Mouse (Mus musculus): ENCODE results near the gene Atg7. TPM values are rescaled to one million over a fixed set of nuclear protein-coding genes. Genes with fewer than 3 reads are reported as not detected.

Gene Atg7
- total and polyA plus RNA-seq, 3 experiments: 11.1 to 15.7 (median 14.8) TPM

- H3K4me1 ChIP-seq (ENCODE audit: control insufficient read depth in 1 of 2, insufficient read depth in 2 of 2): peaks cover 9 to 66% of the 10 kb centered on the region in 2 experiments
- no peak for TF ChIP-seq UBTF (IDR thresholded peaks at IDR 0.05; ENCODE audit: low read depth, low read length)
- no peak overlapping the region for H3K4me2 ChIP-seq (ENCODE audit: insufficient read depth, low read depth, poor library complexity, severe bottlenecking)
- no peak overlapping the region for H3K27ac ChIP-seq (ENCODE audit: insufficient read depth, low read depth)
- no peak overlapping the region for H3K4me3 ChIP-seq (replicated peaks in 1 of 3; ENCODE audit: low read depth in 2 of 3, low read length in 2 of 3, poor library complexity in 1 of 3)
- H3K9ac ChIP-seq (ENCODE audit: insufficient read depth, low read depth): no peak overlapping the region
- H3K9me3 ChIP-seq (replicated peaks; ENCODE audit: low read length): peaks cover 10% of the 10 kb centered on the region
- H3K36me3 ChIP-seq (replicated peaks in 1 of 2; ENCODE audit: control insufficient read depth in 1 of 2, insufficient read depth in 1 of 2, low read length in 1 of 2): peaks cover 0 to 5% of the 10 kb centered on the region in 2 experiments
- DNase-seq (ENCODE audit: extremely low read depth): no peak
- dilution Hi-C loops (cut with MboI; ENCODE audit: extremely low pct_ligation_motif_present, extremely low pct_unique_long_range_greater_than_20kb, low sequenced_read_pairs): no loop called here
- no peaks in the 10 kb centered on the region for H3K27me3 ChIP-seq (replicated peaks)
- in situ Hi-C loops (cut with MboI; ENCODE audit: low pct_ligation_motif_present, low pct_unique_long_range_greater_than_20kb, low sequenced_read_pairs): no loop called here
- no peaks in the 10 kb centered on the region for H3K79me2 ChIP-seq (replicated peaks; ENCODE audit: control insufficient read depth, extremely low read depth, insufficient read depth, poor library complexity, severe bottlenecking)
These were observed 192.4 kb downstream of the Atg7 start for GRCm38 (mm10) chr6:114835344-114835743.

GRCm38 (mm10) chr6:114835752-114836151, 192.9 kb downstream of the Atg7 start:
- no peak overlapping the region for H3K9ac ChIP-seq (ENCODE audit: insufficient read depth, low read depth)
- H3K27ac ChIP-seq (ENCODE audit: insufficient read depth, low read depth): no peak overlapping the region
- no peaks in the 10 kb centered on the region for H3K27me3 ChIP-seq (replicated peaks)
- H3K36me3 ChIP-seq (replicated peaks in 1 of 2; ENCODE audit: control insufficient read depth in 1 of 2, insufficient read depth in 1 of 2, low read length in 1 of 2): peaks cover 0 to 5% of the 10 kb centered on the region in 2 experiments
- no peak overlapping the region for H3K4me3 ChIP-seq (replicated peaks in 1 of 3; ENCODE audit: low read depth in 2 of 3, low read length in 2 of 3, poor library complexity in 1 of 3)
- no peaks in the 10 kb centered on the region for H3K79me2 ChIP-seq (replicated peaks; ENCODE audit: control insufficient read depth, extremely low read depth, insufficient read depth, poor library complexity, severe bottlenecking)
- TF ChIP-seq CTCF (conservative IDR thresholded peaks at IDR 0.05 in 1 of 2, IDR thresholded peaks at IDR 0.05 in 1 of 2; ENCODE audit: low read depth in 2 of 2, low read length in 2 of 2): no peak
- TF ChIP-seq JUND (conservative IDR thresholded peaks at IDR 0.05; ENCODE audit: low read depth, low read length): no peak
- no peak for TF ChIP-seq GABPA (IDR thresholded peaks at IDR 0.05; ENCODE audit: insufficient replicate concordance, low read depth, low read length)
- TF ChIP-seq SMC3 (IDR thresholded peaks at IDR 0.05; ENCODE audit: low read depth, low read length): no peak
- TF ChIP-seq IRF4 (IDR thresholded peaks at IDR 0.05; ENCODE audit: low read depth, low read length): no peak
- TF ChIP-seq JUN (IDR thresholded peaks at IDR 0.05; ENCODE audit: insufficient read depth, low read depth, low read length): no peak
- no peak for TF ChIP-seq BHLHE40 (IDR thresholded peaks at IDR 0.05; ENCODE audit: low read depth, low read length)
- TF ChIP-seq E2F4 (IDR thresholded peaks at IDR 0.05; ENCODE audit: insufficient replicate concordance, low read depth, low read length): no peak
- TF ChIP-seq TCF12 (IDR thresholded peaks at IDR 0.05; ENCODE audit: low read depth, low read length): no peak
- TF ChIP-seq TBP (conservative IDR thresholded peaks at IDR 0.05; ENCODE audit: low read depth, low read length): no peak
- TF ChIP-seq UBTF (IDR thresholded peaks at IDR 0.05; ENCODE audit: low read depth, low read length): no peak
- in situ Hi-C loops (cut with MboI; ENCODE audit: low pct_ligation_motif_present, low pct_unique_long_range_greater_than_20kb, low sequenced_read_pairs): no loop called here
- H3K9me3 ChIP-seq (replicated peaks; ENCODE audit: low read length): peaks cover 10% of the 10 kb centered on the region
- no peak for DNase-seq (ENCODE audit: extremely low read depth)
- no peak overlapping the region for H3K4me2 ChIP-seq (ENCODE audit: insufficient read depth, low read depth, poor library complexity, severe bottlenecking)
- dilution Hi-C loops (cut with MboI; ENCODE audit: extremely low pct_ligation_motif_present, extremely low pct_unique_long_range_greater_than_20kb, low sequenced_read_pairs): no loop called here
- H3K4me1 ChIP-seq (ENCODE audit: control insufficient read depth in 1 of 2, insufficient read depth in 2 of 2): peaks cover 13 to 70% of the 10 kb centered on the region in 2 experiments

- Histone ChIP-seq H3K4me2 (ENCODE audit: insufficient read depth, low read depth, poor library complexity, severe bottlenecking) (no peak overlapping the region), H3K4me3 (replicated peaks in 1 of 3; ENCODE audit: low read depth in 2 of 3, low read length in 2 of 3, poor library complexity in 1 of 3) (no peak overlapping the region), H3K36me3 (replicated peaks in 1 of 2; ENCODE audit: control insufficient read depth in 1 of 2, insufficient read depth in 1 of 2, low read length in 1 of 2) (peaks cover 0 to 5% of the 10 kb centered on the region in 2 experiments), H3K79me2 (replicated peaks; ENCODE audit: control insufficient read depth, extremely low read depth, insufficient read depth, poor library complexity, severe bottlenecking) (no peaks in the 10 kb centered on the region), H3K27ac (ENCODE audit: insufficient read depth, low read depth) (no peak overlapping the region), H3K9ac (ENCODE audit: insufficient read depth, low read depth) (no peak overlapping the region), H3K9me3 (replicated peaks; ENCODE audit: low read length) (peaks cover 10% of the 10 kb centered on the region), H3K27me3 (replicated peaks) (no peaks in the 10 kb centered on the region), H3K4me1 (ENCODE audit: control insufficient read depth in 1 of 2, insufficient read depth in 2 of 2) (peaks cover 14 to 71% of the 10 kb centered on the region in 2 experiments)
- dilution Hi-C loops (cut with MboI; ENCODE audit: extremely low pct_ligation_motif_present, extremely low pct_unique_long_range_greater_than_20kb, low sequenced_read_pairs) (no loop called here), in situ Hi-C loops (cut with MboI; ENCODE audit: low pct_ligation_motif_present, low pct_unique_long_range_greater_than_20kb, low sequenced_read_pairs) (no loop called here)
- DNase-seq (ENCODE audit: extremely low read depth): no peak
- TF ChIP-seq JUN (IDR thresholded peaks at IDR 0.05; ENCODE audit: insufficient read depth, low read depth, low read length): no peak
- no peak for TF ChIP-seq MAFK (IDR thresholded peaks at IDR 0.05; ENCODE audit: insufficient replicate concordance, low read length)
- TF ChIP-seq MAX (IDR thresholded peaks at IDR 0.05; ENCODE audit: low read length): no peak
- TF ChIP-seq ZNF384 (IDR thresholded peaks at IDR 0.05; ENCODE audit: low read depth, low read length): no peak
- TF ChIP-seq MAZ (IDR thresholded peaks at IDR 0.05; ENCODE audit: low read depth, low read length): no peak
- no peak for TF ChIP-seq KAT2A (IDR thresholded peaks at IDR 0.05; ENCODE audit: insufficient replicate concordance, low read length)
- no peak for TF ChIP-seq NRF1 (IDR thresholded peaks at IDR 0.05; ENCODE audit: low read depth, low read length)
These were observed 193.5 kb downstream of the Atg7 start for GRCm38 (mm10) chr6:114836433-114836832.
